13 mouse cellular contexts compared by ENCODE assay signal in the genomic region with DNA sequence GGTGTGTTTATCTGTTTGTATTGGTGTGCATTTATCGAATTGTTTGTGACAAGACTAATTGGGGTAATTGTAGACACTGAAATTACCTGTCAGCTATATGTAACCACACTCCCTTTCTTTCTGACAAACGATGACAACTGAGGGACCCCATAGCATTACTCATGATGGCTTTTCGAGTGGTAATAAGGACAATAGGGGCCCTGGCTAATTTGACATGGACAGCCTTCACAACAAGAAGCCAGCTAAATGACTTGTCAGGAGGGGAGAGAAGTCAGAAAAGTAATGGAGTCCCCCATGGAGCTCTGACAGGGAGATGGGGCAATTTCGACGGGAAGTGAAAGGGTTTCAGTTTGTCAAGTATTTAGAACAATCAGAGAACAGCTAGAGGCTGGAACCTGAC.
"Had no signal": no experiment of that assay in that cellular context is flagged by ENCODE, and none has a peak within 500 bp of the region (broad histone marks: within the 10 kb centered on the region; RNA-seq: fewer than 3 reads in every experiment).

No protein-coding gene starts in this region.

- H3K4me1 ChIP-seq: liver, embryonic 12.5 days had no signal

- H3K4me2 ChIP-seq: limb, embryonic 15.5 days; liver, embryonic 12.5 days; lung, embryonic 14.5 days had no signal

- H3K27me3 ChIP-seq: limb, embryonic 15.5 days; liver, embryonic 12.5 days had no signal

- H3K4me3 ChIP-seq: left cerebral cortex, adult 2 months; limb, embryonic 15.5 days; liver, embryonic 12.5 days; midbrain, embryonic 10.5 days; myocyte had no signal

- H3K27ac ChIP-seq: left cerebral cortex, adult 2 months; limb, embryonic 15.5 days; liver, embryonic 12.5 days; midbrain, embryonic 10.5 days had no signal

- H3K9ac ChIP-seq: limb, embryonic 15.5 days; liver, embryonic 12.5 days; lung, embryonic 14.5 days had no signal

- ATAC-seq: liver, embryonic 12.5 days had no signal

- H3K9me3 ChIP-seq: limb, embryonic 15.5 days; liver, embryonic 12.5 days; midbrain, embryonic 10.5 days had no signal

- DNase-seq: kidney, postnatal 25 days; lung, embryonic 14.5 days; lung, postnatal 10 days; lung, postnatal 4 days; midbrain, embryonic 14.5 days; right cerebral cortex, adult 18-20 months; right cerebral cortex, postnatal 25 days; thymus, postnatal 4 days had no signal
